Mouse (Mus musculus) frontal cortex, adult (tissue): ENCODE data around the gene Arfgap3.
"Not testable (repeated sequence)": the region's sequence is repeated elsewhere in the genome, so short reads cannot be mapped to it uniquely, and the experiment has no call there.

Experiments
- ATAC-seq: cut with Nextera tagmentation; 2 replicates; pipeline ENCODE4 v1.9.2; 2017; ENCODE audit warnings: mild to moderate bottlenecking, moderate library complexity, mixed read lengths; ENCODE audit not compliant: low TSS enrichment

Arfgap3 gene

GRCm38 (mm10) chr15:83345898-83346529, 4.0 kb downstream of the Arfgap3 start:
- ATAC-seq, result no peak

- ATAC-seq, result peak; percentile 84
These were observed 5.1 kb downstream of the Arfgap3 start for GRCm38 (mm10) chr15:83344956-83345355.

- ATAC-seq, result no peak
These were observed 5.9 kb downstream of the Arfgap3 start for GRCm38 (mm10) chr15:83344157-83344556.

- no peak for ATAC-seq
These were observed 11.1 kb downstream of the Arfgap3 start for GRCm38 (mm10) chr15:83338908-83339307.

- ATAC-seq, result no peak
These were observed 11.9 kb downstream of the Arfgap3 start for GRCm38 (mm10) chr15:83337903-83338870.

- ATAC-seq, result no peak
These were observed 17.7 kb downstream of the Arfgap3 start for GRCm38 (mm10) chr15:83332373-83332772.

- no peak for ATAC-seq
These were observed 21.1 kb downstream of the Arfgap3 start for GRCm38 (mm10) chr15:83328952-83329351.

- ATAC-seq, result no peak
These were observed 27.0 kb downstream of the Arfgap3 start for GRCm38 (mm10) chr15:83323071-83323470.

GRCm38 (mm10) chr15:83314914-83315313, 35.1 kb downstream of the Arfgap3 start:
- no peak for ATAC-seq

- no peak for ATAC-seq
These were observed 40.2 kb downstream of the Arfgap3 start for GRCm38 (mm10) chr15:83309878-83310277.

GRCm38 (mm10) chr15:83308708-83309107, 41.3 kb downstream of the Arfgap3 start:
- ATAC-seq, result not testable (repeated sequence)

- ATAC-seq, result no peak
These were observed 43.9 kb downstream of the Arfgap3 start for GRCm38 (mm10) chr15:83306181-83306580.

GRCm38 (mm10) chr15:83305192-83305921, 44.7 kb downstream of the Arfgap3 start:
- no peak for ATAC-seq

GRCm38 (mm10) chr15:83304804-83305191, 45.2 kb downstream of the Arfgap3 start:
- ATAC-seq, result no peak

- no peak for ATAC-seq
These were observed 46.2 kb downstream of the Arfgap3 start for GRCm38 (mm10) chr15:83303656-83304484.

- peak; percentile 53; the same call in 1 of the 2 replicates for ATAC-seq
These were observed 50.0 kb downstream of the Arfgap3 start for GRCm38 (mm10) chr15:83299916-83300582.

- no peak for ATAC-seq
These were observed 50.6 kb downstream of the Arfgap3 start for GRCm38 (mm10) chr15:83299450-83299849.

- no peak for ATAC-seq
These were observed 51.2 kb downstream of the Arfgap3 start for GRCm38 (mm10) chr15:83298810-83299209.

- no peak for ATAC-seq
These were observed 51.7 kb downstream of the Arfgap3 start for GRCm38 (mm10) chr15:83298313-83298712.

GRCm38 (mm10) chr15:83296771-83297311, 53.2 kb downstream of the Arfgap3 start:
- no peak for ATAC-seq
